Mouse (Mus musculus): ENCODE data around the gene Pax7.

- TF ChIP-seq CTCF (conservative IDR thresholded peaks at IDR 0.05; ENCODE audit: insufficient read depth, insufficient read length, low read depth, low read length) (no peak), POLR2A (IDR thresholded peaks at IDR 0.05; ENCODE audit: low read depth, low read length) (no peak)
Observed at GRCm38 (mm10) chr4:139756931-139757330, 76.4 kb downstream of the Pax7 start.

All from kidney, adult 2 months (tissue).